Mouse (Mus musculus): ENCODE measurements around the gene Gm28048. TPM values are rescaled to one million over a fixed set of nuclear protein-coding genes. Genes with fewer than 3 reads are reported as not detected.

Gm28048 gene
- polyA plus RNA-seq, 1 experiment from 2014 or later, result 15.8 TPM

GRCm38 (mm10) chr11:22821243-22821642 is 160.6 kb downstream of the Gm28048 start:
- ATAC-seq, result peak; percentile 61; the same call in 1 of the 2 replicates
- no peak overlapping the region for H3K27ac ChIP-seq (ENCODE audit: low read depth, low read length)
- no peaks in the 10 kb centered on the region for H3K9me3 ChIP-seq (ENCODE audit: control insufficient read depth)
- no peaks in the 10 kb centered on the region for H3K27me3 ChIP-seq (replicated peaks; ENCODE audit: control insufficient read depth, insufficient read depth, low read length)
- WGBS, result 72% methylated on average over 3 of the region's 3 CpGs
- no peak overlapping the region for H3K9ac ChIP-seq (ENCODE audit: low read depth, low read length)
- H3K36me3 ChIP-seq (ENCODE audit: control insufficient read depth, insufficient read depth), result no peaks in the 10 kb centered on the region
- H3K4me1 ChIP-seq (replicated peaks; ENCODE audit: control insufficient read depth, insufficient read depth, low read length), result no peaks in the 10 kb centered on the region
- no peak overlapping the region for H3K4me2 ChIP-seq (replicated peaks; ENCODE audit: low read depth)
- no peak for TF ChIP-seq CTCF (IDR thresholded peaks at IDR 0.05; ENCODE audit: low read depth)
- no peak overlapping the region for H3K4me3 ChIP-seq (ENCODE audit: low read depth, low read length)

- no peaks in the 10 kb centered on the region for H3K36me3 ChIP-seq (ENCODE audit: control insufficient read depth, insufficient read depth)
- H3K27ac ChIP-seq (ENCODE audit: low read depth, low read length), result no peak overlapping the region
- H3K27me3 ChIP-seq (replicated peaks; ENCODE audit: control insufficient read depth, insufficient read depth, low read length), result no peaks in the 10 kb centered on the region
- 71% methylated on average over 5 of the region's 5 CpGs for WGBS
- ATAC-seq, result no peak
- H3K4me1 ChIP-seq (replicated peaks; ENCODE audit: control insufficient read depth, insufficient read depth, low read length), result no peaks in the 10 kb centered on the region
- TF ChIP-seq CTCF (IDR thresholded peaks at IDR 0.05; ENCODE audit: low read depth), result no peak
- H3K9me3 ChIP-seq (ENCODE audit: control insufficient read depth), result no peaks in the 10 kb centered on the region
- no peak overlapping the region for H3K4me2 ChIP-seq (replicated peaks; ENCODE audit: low read depth)
- no peak overlapping the region for H3K4me3 ChIP-seq (ENCODE audit: low read depth, low read length)
- no peak overlapping the region for H3K9ac ChIP-seq (ENCODE audit: low read depth, low read length)
Observed at GRCm38 (mm10) chr11:22818371-22818770, 163.5 kb downstream of the Gm28048 start.

GRCm38 (mm10) chr11:22815877-22816276 is 166.0 kb downstream of the Gm28048 start:
- no peak overlapping the region for H3K4me3 ChIP-seq (ENCODE audit: low read depth, low read length)
- H3K36me3 ChIP-seq (ENCODE audit: control insufficient read depth, insufficient read depth), result no peaks in the 10 kb centered on the region
- H3K27me3 ChIP-seq (replicated peaks; ENCODE audit: control insufficient read depth, insufficient read depth, low read length), result no peaks in the 10 kb centered on the region
- WGBS, result 78% methylated on average over 7 of the region's 7 CpGs
- no peak overlapping the region for H3K9ac ChIP-seq (ENCODE audit: low read depth, low read length)
- no peak overlapping the region for H3K27ac ChIP-seq (ENCODE audit: low read depth, low read length)
- no peak for TF ChIP-seq CTCF (IDR thresholded peaks at IDR 0.05; ENCODE audit: low read depth)
- no peak overlapping the region for H3K4me2 ChIP-seq (replicated peaks; ENCODE audit: low read depth)
- H3K4me1 ChIP-seq (replicated peaks; ENCODE audit: control insufficient read depth, insufficient read depth, low read length), result no peaks in the 10 kb centered on the region
- H3K9me3 ChIP-seq (ENCODE audit: control insufficient read depth), result no peaks in the 10 kb centered on the region
- ATAC-seq, result no peak

- H3K27me3 ChIP-seq (replicated peaks; ENCODE audit: control insufficient read depth, insufficient read depth, low read length), result no peaks in the 10 kb centered on the region
- H3K4me1 ChIP-seq (replicated peaks; ENCODE audit: control insufficient read depth, insufficient read depth, low read length), result no peaks in the 10 kb centered on the region
- no peak for ATAC-seq
- no peak overlapping the region for H3K4me3 ChIP-seq (ENCODE audit: low read depth, low read length)
- no peak overlapping the region for H3K9ac ChIP-seq (ENCODE audit: low read depth, low read length)
- H3K9me3 ChIP-seq (ENCODE audit: control insufficient read depth), result no peaks in the 10 kb centered on the region
- H3K4me2 ChIP-seq (replicated peaks; ENCODE audit: low read depth), result no peak overlapping the region
- no peaks in the 10 kb centered on the region for H3K36me3 ChIP-seq (ENCODE audit: control insufficient read depth, insufficient read depth)
- TF ChIP-seq CTCF (IDR thresholded peaks at IDR 0.05; ENCODE audit: low read depth), result no peak
- no peak overlapping the region for H3K27ac ChIP-seq (ENCODE audit: low read depth, low read length)
Observed at GRCm38 (mm10) chr11:22815143-22815542, 166.7 kb downstream of the Gm28048 start.

- Histone ChIP-seq H3K36me3 (ENCODE audit: control insufficient read depth, insufficient read depth) (no peaks in the 10 kb centered on the region), H3K9me3 (ENCODE audit: control insufficient read depth) (no peaks in the 10 kb centered on the region), H3K27ac (ENCODE audit: low read depth, low read length) (no peak overlapping the region; the same call in 1 of the 2 replicates), H3K9ac (ENCODE audit: low read depth, low read length) (no peak overlapping the region), H3K27me3 (replicated peaks; ENCODE audit: control insufficient read depth, insufficient read depth, low read length) (no peaks in the 10 kb centered on the region), H3K4me3 (ENCODE audit: low read depth, low read length) (no peak overlapping the region), H3K4me1 (replicated peaks; ENCODE audit: control insufficient read depth, insufficient read depth, low read length) (no peaks in the 10 kb centered on the region), H3K4me2 (replicated peaks; ENCODE audit: low read depth) (no peak overlapping the region)
- WGBS, result 74% methylated on average over 5 of the region's 5 CpGs
- no peak for ATAC-seq
- no peak for TF ChIP-seq CTCF (IDR thresholded peaks at IDR 0.05; ENCODE audit: low read depth)
Observed at GRCm38 (mm10) chr11:22813921-22814704, 167.8 kb downstream of the Gm28048 start.

GRCm38 (mm10) chr11:22813427-22813826 is 168.5 kb downstream of the Gm28048 start:
- 78% methylated on average over 3 of the region's 3 CpGs for WGBS

More at GRCm38 (mm10) chr11:22813427-22813826, 168.5 kb downstream of the Gm28048 start:
- Histone ChIP-seq H3K27me3 (replicated peaks; ENCODE audit: control insufficient read depth, insufficient read depth, low read length) (no peaks in the 10 kb centered on the region), H3K27ac (ENCODE audit: low read depth, low read length) (no peak overlapping the region; the same call in 1 of the 2 replicates), H3K9me3 (ENCODE audit: control insufficient read depth) (no peaks in the 10 kb centered on the region), H3K4me3 (ENCODE audit: low read depth, low read length) (no peak overlapping the region), H3K4me2 (replicated peaks; ENCODE audit: low read depth) (no peak overlapping the region), H3K36me3 (ENCODE audit: control insufficient read depth, insufficient read depth) (no peaks in the 10 kb centered on the region), H3K4me1 (replicated peaks; ENCODE audit: control insufficient read depth, insufficient read depth, low read length) (no peaks in the 10 kb centered on the region), H3K9ac (ENCODE audit: low read depth, low read length) (no peak overlapping the region)
- no peak for ATAC-seq
- no peak for TF ChIP-seq CTCF (IDR thresholded peaks at IDR 0.05; ENCODE audit: low read depth)

All from intestine, postnatal 0 days (tissue).